Mouse (Mus musculus): ENCODE data around the gene Matn4. TPM values are rescaled to one million over a fixed set of nuclear protein-coding genes. Genes with fewer than 3 reads are reported as not detected.
"Not testable (repeated sequence)": the region's sequence is repeated elsewhere in the genome, so short reads cannot be mapped to it uniquely, and the experiment has no call there.

The Matn4 gene
- polyA plus RNA-seq, 1 experiment from 2014 or later = 31.5 TPM

- no peak overlapping the region for H3K4me3 ChIP-seq
- H3K9ac ChIP-seq = no peak overlapping the region
- no peaks in the 10 kb centered on the region for H3K27me3 ChIP-seq
- no peaks in the 10 kb centered on the region for H3K36me3 ChIP-seq
- ATAC-seq (ENCODE audit: low FRiP score) = no peak
- no peaks in the 10 kb centered on the region for H3K9me3 ChIP-seq (replicated peaks)
- 90% methylated on average over 11 of the region's 11 CpGs for WGBS
- H3K4me1 ChIP-seq = no peaks in the 10 kb centered on the region
- H3K27ac ChIP-seq = no peak overlapping the region
- no peak overlapping the region for H3K4me2 ChIP-seq (replicated peaks)
Observed at GRCm38 (mm10) chr2:164353356-164353755, 51.6 kb downstream of the Matn4 start.

DNA sequence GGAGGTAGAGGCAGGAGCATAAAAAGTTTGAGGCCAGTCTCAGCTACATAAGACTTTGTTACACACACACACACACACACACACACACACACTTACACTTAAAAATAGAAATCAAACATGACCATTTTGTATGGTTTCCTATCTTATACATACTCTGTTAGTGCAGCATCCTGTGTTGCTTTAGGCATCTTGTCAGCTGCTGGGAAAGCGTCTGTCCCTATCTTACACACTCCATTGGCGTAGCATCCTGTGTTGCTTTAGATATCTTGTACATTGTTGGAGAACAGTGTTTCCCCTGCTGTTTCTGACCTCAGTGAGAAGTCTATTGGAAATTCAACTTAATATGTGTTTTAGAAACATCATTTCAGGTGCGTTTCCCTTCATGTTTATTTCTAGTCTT is 52.3 kb downstream of the Matn4 start:
- 86% methylated on average over 3 of the region's 3 CpGs for WGBS
- H3K36me3 ChIP-seq = no peaks in the 10 kb centered on the region
- no peak overlapping the region for H3K4me2 ChIP-seq (replicated peaks)
- no peak overlapping the region for H3K9ac ChIP-seq
- no peaks in the 10 kb centered on the region for H3K9me3 ChIP-seq (replicated peaks)
- no peak overlapping the region for H3K27ac ChIP-seq
- H3K4me3 ChIP-seq = no peak overlapping the region
- H3K4me1 ChIP-seq = no peaks in the 10 kb centered on the region
- ATAC-seq (ENCODE audit: low FRiP score) = no peak
- H3K27me3 ChIP-seq = no peaks in the 10 kb centered on the region

DNA sequence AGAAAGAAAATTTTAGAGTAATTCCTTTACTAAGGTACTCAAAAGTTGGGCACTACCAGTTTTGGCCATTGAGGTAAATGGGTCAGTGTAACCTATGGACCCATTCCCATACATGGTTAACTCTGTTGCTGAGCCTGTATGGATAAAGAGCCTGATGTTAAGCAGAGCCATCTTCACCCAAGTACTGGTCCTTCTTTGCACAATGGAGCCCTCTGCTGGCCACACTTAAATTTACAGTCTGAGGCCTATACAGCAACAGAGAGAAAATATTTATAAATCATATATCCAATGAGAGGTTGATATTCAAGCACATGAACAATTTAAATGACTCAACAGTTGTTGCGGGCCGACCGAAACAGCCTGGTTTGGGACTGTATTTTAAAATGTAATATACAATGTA is 56.0 kb downstream of the Matn4 start:
- no peak overlapping the region for H3K9ac ChIP-seq
- WGBS = 94% methylated on average over 3 of the region's 3 CpGs
- no peak overlapping the region for H3K4me2 ChIP-seq (replicated peaks)
- H3K4me3 ChIP-seq = no peak overlapping the region
- H3K4me1 ChIP-seq = no peaks in the 10 kb centered on the region
- H3K36me3 ChIP-seq = no peaks in the 10 kb centered on the region
- ATAC-seq (ENCODE audit: low FRiP score) = no peak
- no peaks in the 10 kb centered on the region for H3K27me3 ChIP-seq
- H3K9me3 ChIP-seq (replicated peaks) = no peaks in the 10 kb centered on the region
- H3K27ac ChIP-seq = no peak overlapping the region

- not testable (repeated sequence) for H3K9ac ChIP-seq; H3K4me3 ChIP-seq; H3K36me3 ChIP-seq; H3K27me3 ChIP-seq; H3K4me1 ChIP-seq; H3K27ac ChIP-seq; H3K4me2 ChIP-seq (replicated peaks); ATAC-seq (ENCODE audit: low FRiP score); H3K9me3 ChIP-seq (replicated peaks)
Observed at GRCm38 (mm10) chr2:164347697-164348096, 57.3 kb downstream of the Matn4 start.

- H3K4me3 ChIP-seq; H3K36me3 ChIP-seq; H3K27me3 ChIP-seq; ATAC-seq (ENCODE audit: low FRiP score); H3K9me3 ChIP-seq (replicated peaks); H3K4me1 ChIP-seq; H3K4me2 ChIP-seq (replicated peaks); H3K27ac ChIP-seq; H3K9ac ChIP-seq: not testable (repeated sequence)
- 64% methylated on average over 1 of the region's 1 CpGs for WGBS
Observed at GRCm38 (mm10) chr2:164343732-164344131, 61.2 kb downstream of the Matn4 start.

Small RNA genes lying within 50 kb of the gene (microRNA-seq; reads per million reads assigned to microRNA genes)
- not detected for gene Mir7678

Other genes with a start within 250 kb of the Matn4 start
- gene Kcns1, start 234.0 kb downstream of the Matn4 start, polyA plus RNA-seq (2016; fragmentation: Nextera tagmentation; extraction: Ambion mirVana) = 0.27 and 0.30 TPM in 2 replicates
- not detected in 2 replicates for gene Wfdc5, start 222.4 kb downstream of the Matn4 start, polyA plus RNA-seq (2016; fragmentation: Nextera tagmentation; extraction: Ambion mirVana)
- 0.31 TPM in 1 of 2 replicates, not detected in the other for gene Wfdc12, start 214.6 kb downstream of the Matn4 start, polyA plus RNA-seq (2016; fragmentation: Nextera tagmentation; extraction: Ambion mirVana)
- gene Wfdc15a, start 205.0 kb downstream of the Matn4 start, polyA plus RNA-seq (2016; fragmentation: Nextera tagmentation; extraction: Ambion mirVana) = not detected in 2 replicates
- gene Wfdc15b, start 183.5 kb downstream of the Matn4 start, polyA plus RNA-seq (2016; fragmentation: Nextera tagmentation; extraction: Ambion mirVana) = not detected in 2 replicates
- gene Svs2, start 166.7 kb downstream of the Matn4 start, polyA plus RNA-seq (2016; fragmentation: Nextera tagmentation; extraction: Ambion mirVana) = not detected in 2 replicates
- gene Svs3b, start 148.5 kb downstream of the Matn4 start, polyA plus RNA-seq (2016; fragmentation: Nextera tagmentation; extraction: Ambion mirVana) = not detected in 2 replicates
- not detected in 2 replicates for gene Svs4, start 126.7 kb downstream of the Matn4 start, polyA plus RNA-seq (2016; fragmentation: Nextera tagmentation; extraction: Ambion mirVana)
- gene Svs3a, start 115.9 kb downstream of the Matn4 start, polyA plus RNA-seq (2016; fragmentation: Nextera tagmentation; extraction: Ambion mirVana) = not detected in 2 replicates
- not detected in 2 replicates for gene Svs6, start 88.4 kb downstream of the Matn4 start, polyA plus RNA-seq (2016; fragmentation: Nextera tagmentation; extraction: Ambion mirVana)
- gene Svs5, start 72.4 kb downstream of the Matn4 start, polyA plus RNA-seq (2016; fragmentation: Nextera tagmentation; extraction: Ambion mirVana) = not detected in 2 replicates
- gene Slpi, start 16.1 kb downstream of the Matn4 start, polyA plus RNA-seq (2016; fragmentation: Nextera tagmentation; extraction: Ambion mirVana) = 1.2 and 2.0 TPM in 2 replicates
- gene Rbpjl, start 2.0 kb downstream of the Matn4 start, polyA plus RNA-seq (2016; fragmentation: Nextera tagmentation; extraction: Ambion mirVana) = 0.33 and 0.37 TPM in 2 replicates
- 17.6 and 18.8 TPM in 2 replicates for gene Sdc4, start 38.7 kb upstream of the Matn4 start, polyA plus RNA-seq (2016; fragmentation: Nextera tagmentation; extraction: Ambion mirVana)
- gene Sys1, start 51.8 kb upstream of the Matn4 start, polyA plus RNA-seq (2016; fragmentation: Nextera tagmentation; extraction: Ambion mirVana) = 65.1 and 71.5 TPM in 2 replicates
- 1.2 and 5.7 TPM in 2 replicates for gene Gm20458, start 55.8 kb upstream of the Matn4 start, polyA plus RNA-seq (2016; fragmentation: Nextera tagmentation; extraction: Ambion mirVana)
- gene Trp53tg5, start 68.6 kb upstream of the Matn4 start, polyA plus RNA-seq (2016; fragmentation: Nextera tagmentation; extraction: Ambion mirVana) = not detected in 2 replicates
- 5.1 and 7.2 TPM in 2 replicates for gene Dbndd2, start 80.9 kb upstream of the Matn4 start, polyA plus RNA-seq (2016; fragmentation: Nextera tagmentation; extraction: Ambion mirVana)
- 48.9 and 53.3 TPM in 2 replicates for gene Pigt, start 92.4 kb upstream of the Matn4 start, polyA plus RNA-seq (2016; fragmentation: Nextera tagmentation; extraction: Ambion mirVana)
- gene Wfdc2, start 157.3 kb upstream of the Matn4 start, polyA plus RNA-seq (2016; fragmentation: Nextera tagmentation; extraction: Ambion mirVana) = 21.0 and 48.2 TPM in 2 replicates
- gene Spint3, start 168.3 kb upstream of the Matn4 start, polyA plus RNA-seq (2016; fragmentation: Nextera tagmentation; extraction: Ambion mirVana) = not detected in 2 replicates
- not detected in 2 replicates for gene Wfdc6a, start 180.3 kb upstream of the Matn4 start, polyA plus RNA-seq (2016; fragmentation: Nextera tagmentation; extraction: Ambion mirVana)
- gene Eppin, start 188.4 kb upstream of the Matn4 start, polyA plus RNA-seq (2016; fragmentation: Nextera tagmentation; extraction: Ambion mirVana) = not detected in 2 replicates
- gene Wfdc6b, start 208.4 kb upstream of the Matn4 start, polyA plus RNA-seq (2016; fragmentation: Nextera tagmentation; extraction: Ambion mirVana) = not detected in 2 replicates
- not detected in 2 replicates for gene Wfdc8, start 208.5 kb upstream of the Matn4 start, polyA plus RNA-seq (2016; fragmentation: Nextera tagmentation; extraction: Ambion mirVana)
- gene Wfdc16, start 233.6 kb upstream of the Matn4 start, polyA plus RNA-seq (2016; fragmentation: Nextera tagmentation; extraction: Ambion mirVana) = not detected in 2 replicates